Mouse (Mus musculus): ENCODE results near the gene Nfe2l2. TPM values are rescaled to one million over a fixed set of nuclear protein-coding genes. Genes with fewer than 3 reads are reported as not detected.

The Nfe2l2 gene
- polyA plus RNA-seq, 1 experiment: not detected

DNA sequence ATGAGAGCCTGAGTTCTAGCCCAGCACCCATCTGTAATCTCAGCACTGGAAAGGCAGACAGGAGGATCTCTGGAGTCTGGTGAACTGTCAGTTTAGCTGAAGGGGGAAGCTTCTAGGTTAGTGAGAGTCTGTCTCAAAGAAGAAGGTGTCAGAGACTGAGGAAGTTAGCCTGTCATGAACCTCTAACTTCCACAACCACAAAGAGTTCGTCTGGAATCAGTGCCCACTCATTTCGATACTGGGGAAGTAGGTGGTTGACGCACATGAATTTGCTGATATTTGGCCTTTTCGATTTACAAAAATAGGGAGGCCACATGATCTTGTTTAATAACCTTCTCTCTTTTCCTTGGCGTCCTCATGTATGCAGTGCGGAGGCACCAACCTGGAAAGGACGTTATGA lies 28.7 kb upstream of the Nfe2l2 start:
- H3K27ac ChIP-seq (ENCODE audit: insufficient read depth, low read depth, low read length): no peak overlapping the region
- H3K4me3 ChIP-seq (ENCODE audit: insufficient read depth, low read depth, low read length): no peak overlapping the region
- H3K4me1 ChIP-seq (ENCODE audit: control insufficient read depth, insufficient read depth, low read length): no peaks in the 10 kb centered on the region
- TF ChIP-seq CTCF (IDR thresholded peaks at IDR 0.05; ENCODE audit: insufficient read depth, low read depth, low read length) (no peak), POLR2A (IDR thresholded peaks at IDR 0.05; ENCODE audit: insufficient read depth, low read depth, low read length) (no peak)
- 94% methylated on average over 7 of the region's 7 CpGs for WGBS

GRCm38 (mm10) chr2:75731929-75732328 lies 27.5 kb upstream of the Nfe2l2 start:
- Histone ChIP-seq H3K4me3 (ENCODE audit: insufficient read depth, low read depth, low read length) (no peak overlapping the region), H3K4me1 (ENCODE audit: control insufficient read depth, insufficient read depth, low read length) (no peaks in the 10 kb centered on the region), H3K27ac (ENCODE audit: insufficient read depth, low read depth, low read length) (no peak overlapping the region)
- 79% methylated on average over 2 of the region's 2 CpGs for WGBS
- TF ChIP-seq CTCF (IDR thresholded peaks at IDR 0.05; ENCODE audit: insufficient read depth, low read depth, low read length): no peak
- no peak for TF ChIP-seq POLR2A (IDR thresholded peaks at IDR 0.05; ENCODE audit: insufficient read depth, low read depth, low read length)

GRCm38 (mm10) chr2:75731233-75731651 lies 26.8 kb upstream of the Nfe2l2 start:
- 87% methylated on average over 5 of the region's 5 CpGs for WGBS

DNA sequence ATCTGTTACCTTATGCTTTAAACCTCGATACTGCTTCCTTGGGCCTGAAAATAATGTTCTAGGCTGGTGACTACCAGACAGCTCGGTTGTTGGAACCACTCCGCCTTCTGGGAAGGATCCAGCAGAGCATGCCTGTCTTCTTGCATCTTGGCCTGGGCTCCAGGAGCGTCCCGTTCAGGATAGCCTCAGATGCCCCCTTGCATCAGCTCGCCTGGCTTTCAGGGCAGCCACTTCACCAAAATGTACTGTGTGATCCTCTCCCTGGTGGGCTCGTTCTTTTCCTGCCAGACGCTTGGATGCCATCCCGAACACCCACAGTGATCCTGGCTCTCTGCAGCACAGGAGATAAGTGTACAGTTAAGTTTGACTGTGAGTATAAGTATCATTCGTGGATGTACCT lies 25.6 kb upstream of the Nfe2l2 start:
- 72% methylated on average over 10 of the region's 10 CpGs for WGBS
- H3K27ac ChIP-seq (ENCODE audit: insufficient read depth, low read depth, low read length): no peak overlapping the region
- no peak for TF ChIP-seq CTCF (IDR thresholded peaks at IDR 0.05; ENCODE audit: insufficient read depth, low read depth, low read length)
- TF ChIP-seq POLR2A (IDR thresholded peaks at IDR 0.05; ENCODE audit: insufficient read depth, low read depth, low read length): no peak
- H3K4me1 ChIP-seq (ENCODE audit: control insufficient read depth, insufficient read depth, low read length): no peaks in the 10 kb centered on the region
- H3K4me3 ChIP-seq (ENCODE audit: insufficient read depth, low read depth, low read length): no peak overlapping the region

More at GRCm38 (mm10) chr2:75731233-75731651, 26.8 kb upstream of the Nfe2l2 start:
- H3K4me3 ChIP-seq (ENCODE audit: insufficient read depth, low read depth, low read length): no peak overlapping the region
- TF ChIP-seq POLR2A (IDR thresholded peaks at IDR 0.05; ENCODE audit: insufficient read depth, low read depth, low read length): no peak
- no peak for TF ChIP-seq CTCF (IDR thresholded peaks at IDR 0.05; ENCODE audit: insufficient read depth, low read depth, low read length)
- H3K27ac ChIP-seq (ENCODE audit: insufficient read depth, low read depth, low read length): no peak overlapping the region
- H3K4me1 ChIP-seq (ENCODE audit: control insufficient read depth, insufficient read depth, low read length): no peaks in the 10 kb centered on the region

- H3K4me3 ChIP-seq (ENCODE audit: insufficient read depth, low read depth, low read length): no peak overlapping the region
- TF ChIP-seq POLR2A (IDR thresholded peaks at IDR 0.05; ENCODE audit: insufficient read depth, low read depth, low read length): no peak
- TF ChIP-seq CTCF (IDR thresholded peaks at IDR 0.05; ENCODE audit: insufficient read depth, low read depth, low read length): no peak
Observed at GRCm38 (mm10) chr2:75724863-75725445, 20.5 kb upstream of the Nfe2l2 start.

GRCm38 (mm10) chr2:75723481-75723880 lies 19.0 kb upstream of the Nfe2l2 start:
- H3K4me1 ChIP-seq (ENCODE audit: control insufficient read depth, insufficient read depth, low read length): no peaks in the 10 kb centered on the region
- H3K4me3 ChIP-seq (ENCODE audit: insufficient read depth, low read depth, low read length): no peak overlapping the region
- no peak overlapping the region for H3K27ac ChIP-seq (ENCODE audit: insufficient read depth, low read depth, low read length)
- TF ChIP-seq POLR2A (IDR thresholded peaks at IDR 0.05; ENCODE audit: insufficient read depth, low read depth, low read length) (no peak), CTCF (IDR thresholded peaks at IDR 0.05; ENCODE audit: insufficient read depth, low read depth, low read length) (no peak)
- WGBS: 97% methylated on average over 8 of the region's 8 CpGs

More at GRCm38 (mm10) chr2:75724863-75725445, 20.5 kb upstream of the Nfe2l2 start:
- H3K27ac ChIP-seq (ENCODE audit: insufficient read depth, low read depth, low read length): no peak overlapping the region
- no peaks in the 10 kb centered on the region for H3K4me1 ChIP-seq (ENCODE audit: control insufficient read depth, insufficient read depth, low read length)
- WGBS: 73% methylated on average over 5 of the region's 5 CpGs

DNA sequence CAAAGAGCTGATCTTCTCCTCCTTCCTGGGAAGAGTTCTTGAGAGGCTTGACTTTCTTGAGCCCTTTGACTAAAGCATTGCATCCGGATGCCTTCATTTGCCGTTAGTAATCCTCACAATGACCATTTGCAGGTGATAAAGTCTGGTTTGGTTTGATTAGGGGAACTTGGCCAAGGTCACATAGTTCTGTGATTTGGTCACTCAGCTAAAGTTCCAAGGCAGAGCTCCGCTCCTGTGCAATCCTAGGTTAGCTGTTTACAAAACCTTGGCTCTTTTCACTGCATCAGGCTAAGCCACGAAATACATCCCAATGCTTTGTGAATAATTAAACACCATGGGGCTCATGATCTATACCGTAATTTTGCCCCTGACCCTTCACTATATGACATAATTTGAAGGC lies 18.5 kb upstream of the Nfe2l2 start:
- Histone ChIP-seq H3K4me3 (ENCODE audit: insufficient read depth, low read depth, low read length) (no peak overlapping the region), H3K4me1 (ENCODE audit: control insufficient read depth, insufficient read depth, low read length) (no peaks in the 10 kb centered on the region), H3K27ac (ENCODE audit: insufficient read depth, low read depth, low read length) (no peak overlapping the region)
- WGBS: 82% methylated on average over 5 of the region's 5 CpGs
- TF ChIP-seq POLR2A (IDR thresholded peaks at IDR 0.05; ENCODE audit: insufficient read depth, low read depth, low read length) (no peak), CTCF (IDR thresholded peaks at IDR 0.05; ENCODE audit: insufficient read depth, low read depth, low read length) (no peak)

DNA sequence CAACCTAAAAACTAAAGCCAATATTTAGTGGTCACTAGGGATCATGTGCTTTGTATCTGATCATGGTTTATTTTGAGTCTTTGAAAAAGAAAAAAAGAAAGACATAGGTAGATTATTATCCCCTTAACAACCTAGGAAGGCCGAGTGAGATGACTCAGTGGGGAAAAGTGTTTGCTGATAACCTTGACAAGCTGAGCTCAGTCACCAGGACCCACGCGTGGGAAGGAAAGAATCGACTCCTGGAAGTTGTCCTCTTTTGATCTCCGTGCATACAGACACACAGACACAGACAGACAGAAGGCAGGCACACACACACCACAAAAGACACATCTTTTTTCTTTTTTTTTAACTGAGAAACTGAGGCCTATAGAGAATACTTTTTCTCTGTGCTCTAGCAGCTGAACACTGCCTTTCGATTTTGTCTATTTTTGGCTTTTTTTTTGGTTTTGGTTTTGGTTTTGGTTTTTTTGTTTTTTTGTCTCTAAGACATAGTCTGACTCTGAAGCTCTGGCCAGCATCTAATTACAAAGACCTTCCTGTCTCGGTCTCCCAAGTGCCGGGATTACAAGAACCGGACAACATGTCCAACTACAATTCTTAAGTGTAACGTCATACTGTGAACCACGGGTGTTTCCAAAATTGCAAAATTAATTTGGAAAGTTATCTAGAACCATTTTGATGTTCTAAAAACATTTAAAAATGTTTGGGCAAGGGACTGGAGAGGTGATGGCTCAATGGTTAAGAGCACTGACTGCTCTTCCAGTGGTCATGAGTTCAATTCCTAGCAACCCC lies 16.0 kb upstream of the Nfe2l2 start:
- 81% methylated on average over 11 of the region's 11 CpGs for WGBS
- TF ChIP-seq POLR2A (IDR thresholded peaks at IDR 0.05; ENCODE audit: insufficient read depth, low read depth, low read length) (no peak), CTCF (IDR thresholded peaks at IDR 0.05; ENCODE audit: insufficient read depth, low read depth, low read length) (no peak)

GRCm38 (mm10) chr2:75719331-75719869 lies 15.0 kb upstream of the Nfe2l2 start:
- 75% methylated on average over 3 of the region's 3 CpGs for WGBS
- no peaks in the 10 kb centered on the region for H3K4me1 ChIP-seq (ENCODE audit: control insufficient read depth, insufficient read depth, low read length)

More for the DNA sequence above, 16.0 kb upstream of the Nfe2l2 start:
- no peaks in the 10 kb centered on the region for H3K4me1 ChIP-seq (ENCODE audit: control insufficient read depth, insufficient read depth, low read length)
- no peak overlapping the region for H3K4me3 ChIP-seq (ENCODE audit: insufficient read depth, low read depth, low read length)
- H3K27ac ChIP-seq (ENCODE audit: insufficient read depth, low read depth, low read length): no peak overlapping the region

More at GRCm38 (mm10) chr2:75719331-75719869, 15.0 kb upstream of the Nfe2l2 start:
- Histone ChIP-seq H3K4me3 (ENCODE audit: insufficient read depth, low read depth, low read length) (no peak overlapping the region), H3K27ac (ENCODE audit: insufficient read depth, low read depth, low read length) (no peak overlapping the region)
- no peak for TF ChIP-seq POLR2A (IDR thresholded peaks at IDR 0.05; ENCODE audit: insufficient read depth, low read depth, low read length)
- no peak for TF ChIP-seq CTCF (IDR thresholded peaks at IDR 0.05; ENCODE audit: insufficient read depth, low read depth, low read length)
